Mouse (Mus musculus): ENCODE measurements at regions not wholly inside any gene's neighbourhood (a gene's known extent, or its start where the extent isn't known, plus 50 kb on each side); places are given as distances from the start of the nearest gene placed in this dataset.

- no peak for TF ChIP-seq ELF1 (IDR thresholded peaks at IDR 0.05; ENCODE audit: low read depth, low read length)
- peak; percentile 27 to 31 (median 29); a peak in 4 of 6 replicates for TF ChIP-seq CTCF (IDR thresholded peaks at IDR 0.05 in 2 of 3, conservative IDR thresholded peaks at IDR 0.05 in 1 of 3; ENCODE audit: control insufficient read depth in 1 of 3, insufficient read depth in 1 of 3, low read depth in 2 of 3, low read length in 3 of 3, poor library complexity in 1 of 3, severe bottlenecking in 1 of 3)
- peak; percentile 24; the same call in 1 of the 2 replicates for TF ChIP-seq SMC3 (IDR thresholded peaks at IDR 0.05; ENCODE audit: low read depth, low read length)
- no peak for TF ChIP-seq E2F4 (IDR thresholded peaks at IDR 0.05; ENCODE audit: borderline replicate concordance, low read depth, low read length)
- no peak for TF ChIP-seq POLR2A (IDR thresholded peaks at IDR 0.05; ENCODE audit: control insufficient read depth in 1 of 2, insufficient read depth in 1 of 2, low read depth in 1 of 2, low read length in 2 of 2, poor library complexity in 1 of 2)
- TF ChIP-seq BHLHE40 (IDR thresholded peaks at IDR 0.05; ENCODE audit: borderline replicate concordance, low read depth, low read length), result no peak
- TF ChIP-seq UBTF (IDR thresholded peaks at IDR 0.05; ENCODE audit: borderline replicate concordance, insufficient read depth, low read depth, low read length), result no peak
- no peak for TF ChIP-seq MEF2A (IDR thresholded peaks at IDR 0.05; ENCODE audit: extremely low read depth, insufficient replicate concordance, low read depth, low read length, poor library complexity, severe bottlenecking)
- TF ChIP-seq USF2 (IDR thresholded peaks at IDR 0.05; ENCODE audit: borderline replicate concordance in 1 of 2, insufficient read depth in 1 of 2, low read depth in 1 of 2, low read length in 2 of 2), result no peak
- Histone ChIP-seq H3K9ac (ENCODE audit: control insufficient read depth, low read depth, low read length, poor library complexity, severe bottlenecking) (no peak overlapping the region), H3K4me1 (ENCODE audit: control insufficient read depth in 1 of 2, insufficient read depth in 2 of 2, low read length in 2 of 2) (no peaks in the 10 kb centered on the region), H3K36me3 (ENCODE audit: control insufficient read depth in 1 of 2, insufficient read depth in 2 of 2, low read length in 2 of 2) (no peaks in the 10 kb centered on the region), H3K27ac (ENCODE audit: control insufficient read depth, low read depth, low read length) (no peak overlapping the region), H3K4me3 (ENCODE audit: control insufficient read depth in 1 of 2, insufficient read depth in 1 of 2, low read depth in 2 of 2, low read length in 2 of 2) (no peak overlapping the region), H3K27me3 (ENCODE audit: control insufficient read depth in 1 of 2, insufficient read depth in 2 of 2, low read length in 2 of 2) (no peaks in the 10 kb centered on the region), H3K79me2 (ENCODE audit: control insufficient read depth, insufficient read depth, low read length, poor library complexity) (no peaks in the 10 kb centered on the region), H3K9me3 (replicated peaks; ENCODE audit: insufficient read depth, low read length) (no peaks in the 10 kb centered on the region)
- peak; percentile 8 for DNase-seq (ENCODE audit: low read depth, low spot score)
Measured at GRCm38 (mm10) chr6:117660576-117660975, 180.4 kb upstream of the Zfp637 start.

- no peaks in the 10 kb centered on the region for H3K36me3 ChIP-seq (ENCODE audit: control insufficient read depth in 1 of 2, insufficient read depth in 2 of 2, low read length in 2 of 2)
- H3K9ac ChIP-seq (ENCODE audit: control insufficient read depth, low read depth, low read length, poor library complexity, severe bottlenecking), result no peak overlapping the region
- H3K4me1 ChIP-seq (ENCODE audit: control insufficient read depth in 1 of 2, insufficient read depth in 2 of 2, low read length in 2 of 2), result no peaks in the 10 kb centered on the region
- H3K27me3 ChIP-seq (ENCODE audit: control insufficient read depth in 1 of 2, insufficient read depth in 2 of 2, low read length in 2 of 2), result no peaks in the 10 kb centered on the region
- no peak for TF ChIP-seq MEF2A (IDR thresholded peaks at IDR 0.05; ENCODE audit: extremely low read depth, insufficient replicate concordance, low read depth, low read length, poor library complexity, severe bottlenecking)
- no peak for TF ChIP-seq CHD1 (IDR thresholded peaks at IDR 0.05; ENCODE audit: low read depth, low read length)
- TF ChIP-seq NELFE (IDR thresholded peaks at IDR 0.05; ENCODE audit: low read depth, low read length), result no peak
- no peak for TF ChIP-seq TAL1 (IDR thresholded peaks at IDR 0.05; ENCODE audit: low read length)
- no peak for TF ChIP-seq RAD21 (IDR thresholded peaks at IDR 0.05; ENCODE audit: low read depth, low read length)
- no peak overlapping the region for H3K27ac ChIP-seq (ENCODE audit: control insufficient read depth, low read depth, low read length)
- H3K79me2 ChIP-seq (ENCODE audit: control insufficient read depth, insufficient read depth, low read length, poor library complexity), result no peaks in the 10 kb centered on the region
- DNase-seq (ENCODE audit: low read depth, low spot score), result no peak
- no peaks in the 10 kb centered on the region for H3K9me3 ChIP-seq (replicated peaks; ENCODE audit: insufficient read depth, low read length)
- H3K4me3 ChIP-seq (ENCODE audit: control insufficient read depth in 1 of 2, insufficient read depth in 1 of 2, low read depth in 2 of 2, low read length in 2 of 2), result no peak overlapping the region
Measured at GRCm38 (mm10) chr6:117662635-117663034, 178.3 kb upstream of the Zfp637 start.

- H3K79me2 ChIP-seq (ENCODE audit: control insufficient read depth, insufficient read depth, low read length, poor library complexity), result no peaks in the 10 kb centered on the region
- TF ChIP-seq MYB (IDR thresholded peaks at IDR 0.05; ENCODE audit: low read depth, low read length) (no peak), E2F4 (IDR thresholded peaks at IDR 0.05; ENCODE audit: borderline replicate concordance, low read depth, low read length) (no peak), GATA1 (IDR thresholded peaks at IDR 0.05; ENCODE audit: low read depth, low read length) (no peak), POLR2AphosphoS2 (IDR thresholded peaks at IDR 0.05; ENCODE audit: low read length) (no peak), USF2 (IDR thresholded peaks at IDR 0.05; ENCODE audit: borderline replicate concordance in 1 of 2, insufficient read depth in 1 of 2, low read depth in 1 of 2, low read length in 2 of 2) (no peak), MXI1 (IDR thresholded peaks at IDR 0.05; ENCODE audit: low read depth, low read length) (no peak), KAT2A (conservative IDR thresholded peaks at IDR 0.05; ENCODE audit: low read depth, low read length) (no peak), MAFK (IDR thresholded peaks at IDR 0.05; ENCODE audit: borderline replicate concordance, low read depth, low read length) (no peak)
Measured at GRCm38 (mm10) chr6:117670337-117670736, 170.6 kb upstream of the Zfp637 start.

More at GRCm38 (mm10) chr6:117670337-117670736, 170.6 kb upstream of the Zfp637 start:
- no peak for DNase-seq (ENCODE audit: low read depth, low spot score)
- Histone ChIP-seq H3K9me3 (replicated peaks; ENCODE audit: insufficient read depth, low read length) (no peaks in the 10 kb centered on the region), H3K4me3 (ENCODE audit: control insufficient read depth in 1 of 2, insufficient read depth in 1 of 2, low read depth in 2 of 2, low read length in 2 of 2) (no peak overlapping the region), H3K36me3 (ENCODE audit: control insufficient read depth in 1 of 2, insufficient read depth in 2 of 2, low read length in 2 of 2) (no peaks in the 10 kb centered on the region), H3K4me1 (ENCODE audit: control insufficient read depth in 1 of 2, insufficient read depth in 2 of 2, low read length in 2 of 2) (no peaks in the 10 kb centered on the region), H3K27ac (ENCODE audit: control insufficient read depth, low read depth, low read length) (no peak overlapping the region), H3K27me3 (ENCODE audit: control insufficient read depth in 1 of 2, insufficient read depth in 2 of 2, low read length in 2 of 2) (no peaks in the 10 kb centered on the region), H3K9ac (ENCODE audit: control insufficient read depth, low read depth, low read length, poor library complexity, severe bottlenecking) (no peak overlapping the region)
